ENCODE assay signal across 11 mouse cellular contexts in genomic region chr9:61967357-61967756, GRCm38 (mm10). TPM values are rescaled to one million over a fixed set of nuclear protein-coding genes. Genes with fewer than 3 reads are reported as not detected.
DNase-seq lines count a peak whose midpoint lies in the region; ATAC-seq and TF ChIP-seq lines count a peak whose summit lies in the region.
"Had no signal": no experiment of that assay in that cellular context is flagged by ENCODE, and none has a peak within 500 bp of the region (broad histone marks: within the 10 kb centered on the region; RNA-seq: fewer than 3 reads in every experiment).

No protein-coding gene starts in this region.

- H3K4me3 ChIP-seq in midbrain, postnatal 0 days (ENCODE audit: low read depth, low read length), result no peak overlapping the region
- no peak overlapping the region for H3K4me3 ChIP-seq in midbrain, embryonic 16.5 days (ENCODE audit: low read depth, low read length)
- H3K4me3 ChIP-seq: erythroblast, embryonic 14.5 days; lung, embryonic 15.5 days had no signal

- 0 out of 2 replicates have a peak overlapping the region, but pooled peaks have one; percentile 12 for H3K27ac ChIP-seq in midbrain, postnatal 0 days (ENCODE audit: low read depth, low read length)
- no peak overlapping the region for H3K27ac ChIP-seq in midbrain, embryonic 16.5 days (ENCODE audit: low read length)
- H3K27ac ChIP-seq: lung, embryonic 15.5 days had no signal

- no peak overlapping the region for H3K9ac ChIP-seq in midbrain, postnatal 0 days (replicated peaks; ENCODE audit: low read length, poor library complexity, severe bottlenecking)
- no peak overlapping the region for H3K9ac ChIP-seq in midbrain, embryonic 16.5 days (ENCODE audit: low read depth, low read length)
- H3K9ac ChIP-seq: lung, embryonic 15.5 days had no signal

- no peak for DNase-seq in frontal cortex, postnatal 10 days (ENCODE audit: low spot score in 2 of 2)
- peak; percentile 68 for DNase-seq in midbrain, postnatal 0 days (ENCODE audit: low spot score)
- DNase-seq in adrenal gland, postnatal 25 days, result peak; percentile 39
- DNase-seq in right cerebral cortex, postnatal 25 days, result peak; percentile 33
- no peak for DNase-seq in gastrocnemius, postnatal 25 days
- DNase-seq in ovary, postnatal 10 days (ENCODE audit: low spot score), result no peak

- H3K4me1 ChIP-seq in midbrain, postnatal 0 days (ENCODE audit: insufficient read depth, low read length), result no peaks in the 10 kb centered on the region
- H3K4me1 ChIP-seq in midbrain, embryonic 16.5 days (ENCODE audit: control insufficient read depth, insufficient read depth, low read length), result no peaks in the 10 kb centered on the region

- H3K36me3 ChIP-seq in midbrain, postnatal 0 days (ENCODE audit: insufficient read depth, low read length), result no peaks in the 10 kb centered on the region
- H3K36me3 ChIP-seq in midbrain, embryonic 16.5 days (ENCODE audit: control insufficient read depth, insufficient read depth, low read length), result no peaks in the 10 kb centered on the region
- H3K36me3 ChIP-seq: G1E; lung, embryonic 15.5 days had no signal

- ATAC-seq in frontal cortex, adult (ENCODE audit: low TSS enrichment), result peak; percentile 69; the same call in 1 of the 2 replicates
- 0 out of 2 replicates have a peak, but pooled peaks have one; percentile 41 for ATAC-seq in midbrain, postnatal 0 days (ENCODE audit: low FRiP score)
- no peak for ATAC-seq in midbrain, embryonic 16.5 days

- H3K9me3 ChIP-seq in midbrain, postnatal 0 days (ENCODE audit: low read length), result no peaks in the 10 kb centered on the region
- H3K9me3 ChIP-seq in midbrain, embryonic 16.5 days (replicated peaks; ENCODE audit: control insufficient read depth, low read length, poor library complexity, severe bottlenecking), result no peaks in the 10 kb centered on the region
- H3K9me3 ChIP-seq: G1E; lung, embryonic 15.5 days had no signal

- WGBS in midbrain, postnatal 0 days, result 34% methylated on average over 10 of the region's 10 CpGs
- WGBS in midbrain, embryonic 16.5 days, result 48% methylated on average over 10 of the region's 10 CpGs

- no peak for TF ChIP-seq CTCF in midbrain, postnatal 0 days (IDR thresholded peaks at IDR 0.05)

- no peak overlapping the region for H3K4me2 ChIP-seq in midbrain, postnatal 0 days (ENCODE audit: low read depth, low read length, poor library complexity, severe bottlenecking)
- no peak overlapping the region for H3K4me2 ChIP-seq in midbrain, embryonic 16.5 days (ENCODE audit: low read length)
- H3K4me2 ChIP-seq: lung, embryonic 15.5 days had no signal

- H3K27me3 ChIP-seq in midbrain, postnatal 0 days (ENCODE audit: insufficient read depth, low read length), result no peaks in the 10 kb centered on the region
- no peaks in the 10 kb centered on the region for H3K27me3 ChIP-seq in midbrain, embryonic 16.5 days (ENCODE audit: control insufficient read depth, insufficient read depth, low read depth, low read length)
- H3K27me3 ChIP-seq: lung, embryonic 15.5 days had no signal

RNA-seq across cellular contexts. Expression of gene Kif23, which starts 20.8 kb away (rescaled TPM):
- 3.1 and 4.4 TPM in 2 replicates for total RNA-seq in midbrain, postnatal 0 days (2014; rRNA removed)
- 4.5 and 5.8 TPM in 2 replicates for polyA plus RNA-seq in midbrain, postnatal 0 days (2015; fragmentation: Nextera tagmentation; extraction: Ambion mirVana)
- 10.1 and 12.9 TPM in 2 replicates for polyA plus RNA-seq in midbrain, embryonic 16.5 days (2015; fragmentation: Nextera tagmentation; extraction: Ambion mirVana)
- total RNA-seq in adrenal gland, postnatal 25 days (2021), result 12.0 and 13.8 TPM in 2 replicates
- 1 to 10 TPM in 1 of 2 experiments, under 1 TPM in 1; 0.51 to 1.5 TPM for total RNA-seq in gastrocnemius, postnatal 25 days (2021)

RNA-seq across cellular contexts. Expression of gene Rplp1, which starts 53.0 kb away (rescaled TPM):
- total RNA-seq in midbrain, postnatal 0 days (2014; rRNA removed), result 3,080 and 3,220 TPM in 2 replicates
- polyA plus RNA-seq in midbrain, postnatal 0 days (2015; fragmentation: Nextera tagmentation; extraction: Ambion mirVana), result 983 and 1,053 TPM in 2 replicates
- polyA plus RNA-seq in midbrain, embryonic 16.5 days (2015; fragmentation: Nextera tagmentation; extraction: Ambion mirVana), result 818 and 819 TPM in 2 replicates
- 1,828 and 1,881 TPM in 2 replicates for total RNA-seq in adrenal gland, postnatal 25 days (2021)
- total RNA-seq in gastrocnemius, postnatal 25 days (2021), result 1,000 to 10,000 TPM; 1,165 to 1,257 TPM

RNA-seq across cellular contexts. Expression of gene Paqr5, which starts 59.3 kb away (rescaled TPM):
- 0.11 and 0.14 TPM in 2 replicates for total RNA-seq in midbrain, postnatal 0 days (2014; rRNA removed)
- 0.27 and 0.37 TPM in 2 replicates for polyA plus RNA-seq in midbrain, postnatal 0 days (2015; fragmentation: Nextera tagmentation; extraction: Ambion mirVana)
- polyA plus RNA-seq in midbrain, embryonic 16.5 days (2015; fragmentation: Nextera tagmentation; extraction: Ambion mirVana), result 0.18 and 0.48 TPM in 2 replicates
- 12.0 and 13.8 TPM in 2 replicates for total RNA-seq in adrenal gland, postnatal 25 days (2021)
- total RNA-seq in gastrocnemius, postnatal 25 days (2021), result not detected
- polyA plus RNA-seq: erythroblast, embryonic 14.5 days; G1E had no signal

Comparison
In these comparisons a context has a peak if more than half of its experiments do, and no peak if none do; other contexts are left out.
1. DNase-seq: peak in midbrain, postnatal 0 days (single experiment), adrenal gland, postnatal 25 days (single experiment) and right cerebral cortex, postnatal 25 days (single experiment); none in frontal cortex, postnatal 10 days (0 of 2), gastrocnemius, postnatal 25 days (single experiment) and ovary, postnatal 10 days (single experiment).
2. RNA of gene Paqr5, which starts 59.3 kb away (total RNA-seq): 12.0 to 13.8 TPM in adrenal gland, postnatal 25 days; 0.11 to 0.14 TPM in midbrain, postnatal 0 days and not detected in gastrocnemius, postnatal 25 days; every median in the first group is over 10 times any median in the second.